8 mouse cellular contexts compared by ENCODE assay signal in genomic region chr15:100038470-100038971, GRCm38 (mm10). TPM values are rescaled to one million over a fixed set of nuclear protein-coding genes. Genes with fewer than 3 reads are reported as not detected.
DNase-seq lines count a peak whose midpoint lies in the region; ATAC-seq and TF ChIP-seq lines count a peak whose summit lies in the region.

Dip2b (plus strand) TSS chr15:100038664.

- no peaks in the 10 kb centered on the region for H3K27me3 ChIP-seq in forebrain, embryonic 14.5 days (replicated peaks; ENCODE audit: control insufficient read depth, insufficient read depth, low read length)
- no peaks in the 10 kb centered on the region for H3K27me3 ChIP-seq in liver, postnatal 0 days (ENCODE audit: insufficient read depth, low read length)
- no peaks in the 10 kb centered on the region for H3K27me3 ChIP-seq in neural tube, embryonic 13.5 days
- no peaks in the 10 kb centered on the region for H3K27me3 ChIP-seq in testis, adult 2 months (ENCODE audit: control insufficient read depth, insufficient read depth, low read length)

- DNase-seq in ES-E14 (ENCODE audit: low read depth, low spot score): peak; percentile 86
- peak; percentile 97 for DNase-seq in cerebellum, adult 11 months
- peak; percentile 96 for DNase-seq in forebrain, embryonic 14.5 days (ENCODE audit: low spot score)
- peak; percentile 99 for DNase-seq in heart, postnatal 14 days
- peak; percentile 95 for DNase-seq in layer of hippocampus, adult 11-12 months (ENCODE audit: low spot score)
- DNase-seq in liver, postnatal 0 days: peak; percentile 98

- H3K4me3 ChIP-seq in ES-E14 (ENCODE audit: insufficient read depth in 1 of 2, low read depth in 1 of 2, low read length in 2 of 2, poor library complexity in 1 of 2, severe bottlenecking in 1 of 2): peak within 1 kb of the TSS; percentile 88 to 91
- H3K4me3 ChIP-seq in forebrain, embryonic 14.5 days (ENCODE audit: low read depth, low read length): peak within 1 kb of the TSS; percentile 94
- peak within 1 kb of the TSS; percentile 90 for H3K4me3 ChIP-seq in liver, postnatal 0 days (ENCODE audit: low read depth, low read length)
- peak within 1 kb of the TSS; percentile 93 for H3K4me3 ChIP-seq in neural tube, embryonic 13.5 days
- H3K4me3 ChIP-seq in testis, adult 2 months (ENCODE audit: control insufficient read depth, low read depth, low read length): peak within 1 kb of the TSS; percentile 87

- no peak within 1 kb of the TSS for H3K27ac ChIP-seq in ES-E14 (ENCODE audit: insufficient read depth, low read depth, low read length, poor library complexity, severe bottlenecking)
- peak within 1 kb of the TSS; percentile 97 for H3K27ac ChIP-seq in forebrain, embryonic 14.5 days (ENCODE audit: low read depth, low read length)
- peak within 1 kb of the TSS; percentile 97 for H3K27ac ChIP-seq in liver, postnatal 0 days (ENCODE audit: low read depth)
- peak within 1 kb of the TSS; percentile 99 for H3K27ac ChIP-seq in neural tube, embryonic 13.5 days (replicated peaks)
- H3K27ac ChIP-seq in testis, adult 2 months (ENCODE audit: control insufficient read depth, insufficient read depth, low read depth, low read length): peak within 1 kb of the TSS; percentile 77

- H3K9ac ChIP-seq in ES-E14 (ENCODE audit: insufficient read depth, low read depth, low read length, poor library complexity, severe bottlenecking): peak within 1 kb of the TSS; percentile 92
- H3K9ac ChIP-seq in forebrain, embryonic 14.5 days (ENCODE audit: low read length): peak within 1 kb of the TSS; percentile 98
- H3K9ac ChIP-seq in liver, postnatal 0 days (replicated peaks): peak within 1 kb of the TSS; percentile 97
- peak within 1 kb of the TSS; percentile 98 for H3K9ac ChIP-seq in neural tube, embryonic 13.5 days

- TF ChIP-seq EP300 in liver, postnatal 0 days (IDR thresholded peaks at IDR 0.05; ENCODE audit: low read depth): no peak

- H3K4me2 ChIP-seq in forebrain, embryonic 14.5 days (ENCODE audit: low read length): peak within 1 kb of the TSS; percentile 47
- peak within 1 kb of the TSS; percentile 98 for H3K4me2 ChIP-seq in liver, postnatal 0 days (ENCODE audit: low read depth, low read length)
- H3K4me2 ChIP-seq in neural tube, embryonic 13.5 days: peak within 1 kb of the TSS; percentile 65

- WGBS in forebrain, embryonic 14.5 days: 1% methylated on average over 38 of the region's 68 CpGs
- WGBS in liver, postnatal 0 days (ENCODE audit: insufficient replicate concordance): 0% methylated on average over 51 of the region's 68 CpGs
- under 1% methylated on average over 66 of the region's 68 CpGs for WGBS in neural tube, embryonic 13.5 days

- ATAC-seq in forebrain, embryonic 14.5 days: peak; percentile 87
- peak; percentile 94 for ATAC-seq in liver, postnatal 0 days
- ATAC-seq in neural tube, embryonic 13.5 days (ENCODE audit: low read depth): peak; percentile 92

- no peaks in the 10 kb centered on the region for H3K9me3 ChIP-seq in ES-E14 (ENCODE audit: control insufficient read depth, insufficient read depth, low read depth, low read length)
- no peaks in the 10 kb centered on the region for H3K9me3 ChIP-seq in forebrain, embryonic 14.5 days (replicated peaks; ENCODE audit: control insufficient read depth, low read length)
- no peaks in the 10 kb centered on the region for H3K9me3 ChIP-seq in liver, postnatal 0 days (ENCODE audit: low read length)
- H3K9me3 ChIP-seq in neural tube, embryonic 13.5 days: no peaks in the 10 kb centered on the region

- H3K36me3 ChIP-seq in ES-E14 (ENCODE audit: control insufficient read depth, insufficient read depth, low read length, poor library complexity, severe bottlenecking): no peaks in the 10 kb centered on the region
- H3K36me3 ChIP-seq in forebrain, embryonic 14.5 days (ENCODE audit: control insufficient read depth, insufficient read depth, low read length): no peaks in the 10 kb centered on the region
- no peaks in the 10 kb centered on the region for H3K36me3 ChIP-seq in liver, postnatal 0 days (replicated peaks; ENCODE audit: insufficient read depth, low read length)
- no peaks in the 10 kb centered on the region for H3K36me3 ChIP-seq in neural tube, embryonic 13.5 days
- H3K36me3 ChIP-seq in testis, adult 2 months (ENCODE audit: control insufficient read depth, insufficient read depth, low read length): no peaks in the 10 kb centered on the region

- in situ Hi-C loops in ES-E14 (cut with MboI; ENCODE audit: low sequenced_read_pairs in 2 of 2, unreplicated experiment in 2 of 2): no loop called here

- intact Hi-C loops in heart, postnatal 14 days (cut with DNase I): loop anchor here (5.0 kb wide), 2 partner anchors 109 to 159 kb away; no protein-coding TSS in a partner anchor

- peak; percentile 39 for TF ChIP-seq POLR2A in testis, adult 2 months (IDR thresholded peaks at IDR 0.05; ENCODE audit: control insufficient read depth, low read depth, low read length)

- TF ChIP-seq CTCF in liver, postnatal 0 days (IDR thresholded peaks at IDR 0.05; ENCODE audit: low read depth): peak; percentile 98
- peak; percentile 99 for TF ChIP-seq CTCF in testis, adult 2 months (IDR thresholded peaks at IDR 0.05; ENCODE audit: control insufficient read depth, insufficient read depth, insufficient replicate concordance, low read depth, low read length)

- peaks cover 0 to 13% of the 10 kb centered on the region in 2 experiments; a peak in 2 of 4 replicates for H3K4me1 ChIP-seq in ES-E14 (ENCODE audit: control insufficient read depth in 2 of 2, insufficient read depth in 2 of 2, low read length in 2 of 2, poor library complexity in 1 of 2)
- H3K4me1 ChIP-seq in forebrain, embryonic 14.5 days (ENCODE audit: control insufficient read depth, insufficient read depth, low read length): peaks cover 22% of the 10 kb centered on the region
- peaks cover 18% of the 10 kb centered on the region for H3K4me1 ChIP-seq in liver, postnatal 0 days (ENCODE audit: insufficient read depth)
- peaks cover 40% of the 10 kb centered on the region for H3K4me1 ChIP-seq in neural tube, embryonic 13.5 days (replicated peaks)
- peaks cover 5% of the 10 kb centered on the region for H3K4me1 ChIP-seq in testis, adult 2 months (ENCODE audit: control insufficient read depth, insufficient read depth, low read length)

TF ChIP-seq in ES-E14, 5 proteins besides CTCF, POLR2A, EP300 and RAD21:
- TF ChIP-seq ZNF384 (IDR thresholded peaks at IDR 0.05; ENCODE audit: low read depth, low read length) (no peak), ZC3H11A (IDR thresholded peaks at IDR 0.05; ENCODE audit: borderline replicate concordance, low read depth, low read length) (peak; percentile 73; the same call in 1 of the 2 replicates), MAFK (IDR thresholded peaks at IDR 0.05; ENCODE audit: insufficient read depth, low read depth, low read length) (no peak), CHD2 (IDR thresholded peaks at IDR 0.05; ENCODE audit: low read depth, low read length) (no peak), HCFC1 (IDR thresholded peaks at IDR 0.05; ENCODE audit: borderline replicate concordance, insufficient read depth, low read length) (no peak)

RNA-seq across cellular contexts. Expression of gene Dip2b, which starts in this region (rescaled TPM):
- 18.6 and 21.1 TPM in 2 replicates for total RNA-seq in ES-E14 (2012; rRNA removed)
- 16.3 and 21.3 TPM in 2 replicates for polyA plus RNA-seq in forebrain, embryonic 14.5 days (2014; fragmentation: Nextera tagmentation; extraction: Ambion mirVana)
- 10 to 100 TPM; 26.0 to 27.6 TPM for total RNA-seq in heart, postnatal 14 days (2021)
- polyA plus RNA-seq in liver, postnatal 0 days (2015; fragmentation: Nextera tagmentation; extraction: Ambion mirVana): 2.1 and 2.3 TPM in 2 replicates
- 18.4 and 18.5 TPM in 2 replicates for polyA plus RNA-seq in neural tube, embryonic 13.5 days (2015; fragmentation: Nextera tagmentation; extraction: Ambion mirVana)
- 20.3 and 20.7 TPM in 2 replicates for polyA plus RNA-seq in testis, adult 2 months (2012; rRNA removed)

Comparison
In these comparisons a context has a peak if more than half of its experiments do, and no peak if none do; other contexts are left out.
1. H3K4me2 ChIP-seq: peak in every context shown above with its lines; median percentile 98 in liver, postnatal 0 days; 65 in neural tube, embryonic 13.5 days; 47 in forebrain, embryonic 14.5 days.